Mouse (Mus musculus) bone marrow macrophage, adult 2 months (primary cell): ENCODE measurements around the gene Gm5862.
"Not testable (repeated sequence)": the region's sequence is repeated elsewhere in the genome, so short reads cannot be mapped to it uniquely, and the experiment has no call there.

Source experiments
- CTCF ChIP-seq: IDR thresholded peaks from 2 replicates; pipeline ENCODE4 v1.5.1; 2012; ENCODE audit warnings: low read depth, mild to moderate bottlenecking, low read length, moderate library complexity
- POLR2A ChIP-seq: IDR thresholded peaks from 2 replicates; pipeline ENCODE4 v1.6.1; 2012; ENCODE audit warnings: mild to moderate bottlenecking, low read depth, low read length, borderline replicate concordance

- TF ChIP-seq CTCF, POLR2A: not testable (repeated sequence)
Observed at GRCm38 (mm10) chr5:26004698-26005097, 18.0 kb downstream of the Gm5862 start, which contains the start of gene Gm1979.
